Mouse (Mus musculus) neural tube, embryonic 14.5 days (tissue): ENCODE data around the gene Saal1. TPM values are rescaled to one million over a fixed set of nuclear protein-coding genes. Genes with fewer than 3 reads are reported as not detected.

ENCODE experiments used
- ATAC-seq: fragments of 200-750 bp; cut with Nextera tagmentation; 2 replicates; pipeline ENCODE4 v1.8.0; 2017; ENCODE audit warnings: low read depth, mild to moderate bottlenecking, moderate TSS enrichment, moderate library complexity
- H3K27ac ChIP-seq: fragments of 300-500 bp; sonication (generic); 2 replicates; pipeline ENCODE4 v1.5.1; 2014; ENCODE audit warnings: low read depth, mild to moderate bottlenecking, control low read depth, low read length, moderate library complexity, mixed read lengths
- H3K27me3 ChIP-seq: fragments of 300-500 bp; sonication (generic); 2 replicates; pipeline ENCODE4 v1.6.1; 2014; ENCODE audit warnings: low read length; ENCODE audit not compliant: control insufficient read depth, insufficient read depth
- H3K36me3 ChIP-seq: fragments of 300-500 bp; sonication (generic); 2 replicates; pipeline ENCODE4 v1.6.1; 2014; ENCODE audit warnings: low read length, mixed read lengths; ENCODE audit not compliant: control insufficient read depth, insufficient read depth
- H3K4me1 ChIP-seq: fragments of 300-500 bp; sonication (generic); 2 replicates; pipeline ENCODE4 v1.6.1; 2014; ENCODE audit warnings: low read length; ENCODE audit not compliant: control insufficient read depth, insufficient read depth
- H3K4me2 ChIP-seq: fragments of 300-500 bp; sonication (generic); 2 replicates; pipeline ENCODE4 v1.6.1; 2014; ENCODE audit warnings: mild to moderate bottlenecking, low read depth, low read length, control low read depth
- H3K4me3 ChIP-seq: fragments of 300-500 bp; sonication (generic); 2 replicates; pipeline ENCODE4 v1.5.1; 2014; ENCODE audit warnings: low read depth, low read length, control low read depth, mixed read lengths
- H3K9ac ChIP-seq: fragments of 300-500 bp; sonication (generic); replicated peaks from 2 replicates; pipeline ENCODE4 v1.6.1; 2014; ENCODE audit warnings: low read depth, mild to moderate bottlenecking, control low read depth, low read length, mixed read lengths
- H3K9me3 ChIP-seq: fragments of 300-500 bp; sonication (generic); 2 replicates; pipeline ENCODE4 v1.6.1; 2016; ENCODE audit warnings: low read length; ENCODE audit not compliant: control insufficient read depth
- WGBS: fragments of 180-500 bp; shearing (Covaris S2); extraction: QIAGEN DNeasy Blood & Tissue Kit; methylation state at CpG from one replicate; pipeline ENCODE4 v1.1.7; 2014; 5-methylcytosine and 5-hydroxymethylcytosine counted together
- polyA plus RNA-seq: library from polyadenylated mRNA; unstranded; fragments of >200 nt; fragmentation: Nextera tagmentation; extraction: Ambion mirVana; gene quantifications from 2 replicates; pipeline ENCODE4 v1.2.1, GENCODE M21; 2014

The Saal1 gene
- polyA plus RNA-seq, 1 experiment from 2014 or later, result 15.4 TPM

DNA sequence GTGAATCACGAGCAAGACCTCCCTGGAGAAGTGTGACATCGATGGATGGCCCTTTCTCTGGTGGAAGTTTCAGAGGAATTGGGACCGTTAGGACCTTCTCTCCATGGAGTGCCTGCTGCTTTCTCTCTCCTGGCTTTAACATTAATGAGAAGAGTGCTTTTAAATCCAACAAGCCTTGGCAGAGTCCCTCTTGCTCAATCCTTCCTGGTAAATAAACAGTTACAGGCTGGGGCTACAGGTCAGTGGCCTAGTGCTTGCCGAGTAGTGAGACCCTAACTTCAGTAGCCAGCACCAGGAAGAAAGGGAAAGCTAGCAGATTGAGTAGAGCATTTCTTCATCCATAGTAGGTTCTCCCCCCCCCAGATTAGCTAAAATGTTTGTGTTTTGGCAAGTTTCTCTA lies 22.0 kb upstream of the Saal1 start, which contains the start of gene Saa4:
Gene Saa4, minus strand, starts transcription at position 146 of the 400 bp plus-strand sequence.
- Histone ChIP-seq H3K9me3 (no peaks in the 10 kb centered on the region), H3K4me3 (no peak within 1 kb of the TSS), H3K4me2 (no peak within 1 kb of the TSS), H3K27ac (no peak within 1 kb of the TSS), H3K4me1 (no peaks in the 10 kb centered on the region), H3K27me3 (no peaks in the 10 kb centered on the region), H3K9ac (no peak within 1 kb of the TSS), H3K36me3 (no peaks in the 10 kb centered on the region)
- 80% methylated on average over 4 of the region's 4 CpGs for WGBS
- no peak for ATAC-seq

DNA sequence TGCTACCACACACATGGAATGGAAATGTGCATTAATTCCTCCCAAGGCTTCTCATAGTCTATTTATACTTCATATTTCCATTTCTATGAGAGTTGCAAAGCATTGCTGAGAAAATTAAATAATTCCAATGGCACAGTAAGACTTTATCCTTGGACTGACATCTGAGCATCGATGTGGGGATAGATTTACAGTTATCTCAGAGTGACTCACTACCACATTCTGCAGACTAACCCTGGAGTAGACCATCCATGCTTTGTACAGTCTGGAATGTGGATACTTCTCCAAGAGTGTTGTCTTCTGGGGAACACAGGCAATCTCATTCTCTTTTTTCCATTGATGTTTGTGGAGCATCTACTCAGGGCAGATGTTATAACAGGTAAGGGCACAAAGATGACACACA lies 17.1 kb upstream of the Saal1 start:
- Histone ChIP-seq H3K27me3 (no peaks in the 10 kb centered on the region), H3K4me1 (no peaks in the 10 kb centered on the region), H3K27ac (no peak overlapping the region), H3K9me3 (no peaks in the 10 kb centered on the region), H3K36me3 (no peaks in the 10 kb centered on the region), H3K4me2 (no peak overlapping the region), H3K4me3 (no peak overlapping the region), H3K9ac (no peak overlapping the region)
- no peak for ATAC-seq
- 89% methylated on average over 1 of the region's 1 CpGs for WGBS

DNA sequence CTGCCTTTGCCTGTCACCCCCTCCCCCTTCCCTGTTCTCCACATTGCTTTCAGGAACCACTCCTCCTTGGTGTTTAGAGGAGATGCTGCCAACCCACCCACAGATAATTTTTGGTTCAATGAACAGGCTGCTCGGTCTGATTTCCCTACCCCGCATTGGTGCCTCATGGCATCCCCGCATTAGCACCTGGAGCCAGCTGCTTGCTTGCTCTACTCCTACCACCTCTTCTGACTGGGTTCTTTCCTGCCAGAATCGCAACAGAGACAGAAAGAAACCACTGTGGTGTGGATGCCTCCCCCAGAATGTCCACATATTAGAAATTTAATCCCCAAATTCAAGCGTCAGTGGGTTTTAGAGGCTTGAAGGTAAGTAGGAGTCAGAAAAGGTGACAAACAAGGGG lies 13.9 kb upstream of the Saal1 start:
- no peak overlapping the region for H3K4me3 ChIP-seq
- H3K9ac ChIP-seq, result no peak overlapping the region
- H3K36me3 ChIP-seq, result no peaks in the 10 kb centered on the region
- no peaks in the 10 kb centered on the region for H3K9me3 ChIP-seq
- WGBS, result 82% methylated on average over 5 of the region's 5 CpGs
- H3K27me3 ChIP-seq, result no peaks in the 10 kb centered on the region
- no peak overlapping the region for H3K4me2 ChIP-seq
- ATAC-seq, result no peak
- no peaks in the 10 kb centered on the region for H3K4me1 ChIP-seq
- H3K27ac ChIP-seq, result no peak overlapping the region

DNA sequence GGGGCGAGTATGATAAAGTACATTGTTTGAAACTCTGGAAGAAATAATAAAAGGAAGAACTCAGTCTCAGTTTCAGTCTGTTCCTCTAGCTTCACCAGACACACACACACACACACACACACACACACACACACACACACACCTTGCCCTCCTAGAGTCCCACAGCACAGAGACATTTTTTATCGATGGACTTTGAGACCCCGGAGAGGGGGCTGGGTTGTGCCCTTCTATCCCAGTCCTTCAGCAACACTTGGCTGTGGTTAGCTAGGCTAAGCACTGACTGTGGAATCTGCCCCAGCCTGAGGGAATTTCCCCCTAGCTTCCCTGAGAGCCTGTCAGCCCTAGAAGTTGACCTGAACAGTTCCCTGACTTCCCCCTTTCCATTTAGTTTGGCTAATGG lies 13.4 kb upstream of the Saal1 start:
- WGBS, result 90% methylated on average over 3 of the region's 3 CpGs

DNA sequence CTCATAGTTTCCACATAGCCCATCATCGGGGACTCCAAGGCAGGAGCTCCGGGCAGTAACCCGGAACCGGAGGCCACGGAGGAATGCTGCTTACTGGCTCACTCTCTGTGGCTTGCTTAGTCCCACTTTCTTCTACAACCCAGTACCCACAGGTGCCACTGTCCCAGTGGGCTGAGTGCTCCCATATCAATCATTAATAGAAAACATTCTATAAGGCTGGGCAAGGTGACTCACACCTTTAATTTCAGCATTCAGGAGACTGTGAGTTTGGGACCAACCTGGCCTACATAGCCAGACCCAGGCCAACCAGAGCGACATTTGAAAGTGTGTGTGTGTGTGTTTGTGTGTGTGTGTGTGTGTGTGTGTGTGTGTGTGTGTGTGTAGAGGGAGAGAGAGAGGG lies 12.9 kb upstream of the Saal1 start:
- H3K4me1 ChIP-seq, result no peaks in the 10 kb centered on the region
- no peak overlapping the region for H3K27ac ChIP-seq
- no peak overlapping the region for H3K4me3 ChIP-seq
- H3K27me3 ChIP-seq, result no peaks in the 10 kb centered on the region
- H3K4me2 ChIP-seq, result no peak overlapping the region
- no peak overlapping the region for H3K9ac ChIP-seq
- no peaks in the 10 kb centered on the region for H3K9me3 ChIP-seq
- ATAC-seq, result no peak
- 96% methylated on average over 6 of the region's 6 CpGs for WGBS
- H3K36me3 ChIP-seq, result no peaks in the 10 kb centered on the region

More for the DNA sequence above, 13.4 kb upstream of the Saal1 start:
- no peak overlapping the region for H3K4me3 ChIP-seq
- no peak for ATAC-seq
- H3K36me3 ChIP-seq, result no peaks in the 10 kb centered on the region
- H3K4me1 ChIP-seq, result no peaks in the 10 kb centered on the region
- no peaks in the 10 kb centered on the region for H3K9me3 ChIP-seq
- H3K27ac ChIP-seq, result no peak overlapping the region
- no peak overlapping the region for H3K9ac ChIP-seq
- H3K4me2 ChIP-seq, result no peak overlapping the region
- H3K27me3 ChIP-seq, result no peaks in the 10 kb centered on the region

DNA sequence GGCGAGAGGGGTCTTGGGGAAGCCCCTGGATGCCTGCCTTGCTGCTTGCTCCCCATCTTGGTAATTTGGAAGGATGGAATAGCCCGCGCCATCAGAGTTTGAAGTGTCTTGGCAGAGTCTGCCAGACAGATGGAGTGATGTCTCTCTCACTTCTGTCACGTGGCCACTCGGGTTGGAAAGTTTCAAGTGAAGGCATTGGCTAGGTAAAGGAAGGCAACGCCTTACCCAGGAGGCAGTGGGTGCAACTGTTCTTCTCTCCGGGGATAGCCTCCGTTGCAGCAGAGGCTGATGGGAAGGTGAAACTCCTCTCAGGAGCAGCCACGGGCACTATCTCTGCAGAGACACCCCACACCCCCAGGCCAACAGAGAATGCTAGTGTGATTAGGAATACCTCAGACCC lies 10.0 kb upstream of the Saal1 start:
- Histone ChIP-seq H3K4me1 (no peaks in the 10 kb centered on the region), H3K4me3 (no peak overlapping the region), H3K9me3 (no peaks in the 10 kb centered on the region), H3K27me3 (no peaks in the 10 kb centered on the region), H3K27ac (no peak overlapping the region), H3K36me3 (no peaks in the 10 kb centered on the region), H3K9ac (no peak overlapping the region), H3K4me2 (no peak overlapping the region)
- WGBS, result 86% methylated on average over 9 of the region's 9 CpGs
- no peak for ATAC-seq

DNA sequence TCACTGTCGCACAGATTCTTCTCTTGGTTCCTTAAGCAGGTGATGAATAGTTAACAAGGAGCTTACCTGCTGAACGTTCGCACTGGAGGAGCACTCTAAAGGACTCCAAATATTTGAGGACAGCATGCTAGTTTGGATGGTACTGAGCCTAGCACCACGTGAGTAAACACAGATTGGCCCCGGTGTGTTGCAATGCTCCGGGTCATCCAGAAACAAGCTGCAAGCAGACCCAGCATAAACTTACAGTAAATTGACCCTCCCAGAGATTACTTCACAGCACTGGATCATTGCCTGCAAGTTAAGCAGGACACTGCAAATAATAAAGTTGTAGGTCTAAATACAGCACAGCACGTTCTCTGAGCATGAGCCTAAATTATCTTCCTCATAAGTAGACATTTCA lies 9.0 kb upstream of the Saal1 start:
- no peaks in the 10 kb centered on the region for H3K36me3 ChIP-seq
- H3K4me3 ChIP-seq, result no peak overlapping the region
- no peak overlapping the region for H3K4me2 ChIP-seq
- 86% methylated on average over 7 of the region's 7 CpGs for WGBS
- H3K9me3 ChIP-seq, result no peaks in the 10 kb centered on the region
- no peaks in the 10 kb centered on the region for H3K27me3 ChIP-seq
- H3K9ac ChIP-seq, result no peak overlapping the region
- no peak for ATAC-seq
- H3K27ac ChIP-seq, result no peak overlapping the region
- no peaks in the 10 kb centered on the region for H3K4me1 ChIP-seq

DNA sequence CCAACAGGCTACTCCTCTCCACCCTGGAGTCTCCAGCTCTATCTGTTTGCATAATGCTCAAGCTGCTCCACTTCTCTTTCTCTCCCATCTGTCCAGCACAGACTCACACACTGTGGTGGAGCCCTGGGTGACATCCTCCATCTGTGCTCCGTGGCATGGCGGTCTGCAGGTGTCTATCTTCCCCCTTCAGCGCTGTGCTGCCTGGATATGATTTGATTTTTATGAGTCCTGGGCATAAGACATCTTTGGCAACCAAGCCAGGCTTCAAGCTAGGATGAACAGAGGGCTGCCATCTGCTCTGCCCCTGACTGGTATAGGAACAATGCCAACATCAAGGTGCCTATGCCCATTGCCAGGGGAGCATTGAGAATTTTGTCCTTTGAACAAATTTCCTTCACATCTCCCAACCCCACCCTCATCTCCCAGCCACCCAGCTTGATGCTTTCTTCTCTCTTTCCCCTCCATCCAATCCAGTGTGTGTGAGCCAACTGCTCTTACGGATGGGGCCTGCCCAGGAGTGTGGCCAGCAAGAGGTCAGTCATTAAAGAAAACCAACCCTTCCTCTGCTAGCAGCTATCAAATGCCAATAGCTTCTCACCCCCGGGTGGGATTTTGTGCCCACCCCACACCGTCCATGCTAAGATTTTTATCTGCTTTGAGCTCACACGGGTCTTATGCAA lies 8.3 kb upstream of the Saal1 start:
- H3K4me2 ChIP-seq, result no peak overlapping the region
- no peak overlapping the region for H3K4me3 ChIP-seq
- no peaks in the 10 kb centered on the region for H3K9me3 ChIP-seq
- no peaks in the 10 kb centered on the region for H3K27me3 ChIP-seq
- no peak overlapping the region for H3K27ac ChIP-seq
- 88% methylated on average over 7 of the region's 7 CpGs for WGBS
- H3K4me1 ChIP-seq, result no peaks in the 10 kb centered on the region
- no peaks in the 10 kb centered on the region for H3K36me3 ChIP-seq
- ATAC-seq, result no peak
- H3K9ac ChIP-seq, result no peak overlapping the region

DNA sequence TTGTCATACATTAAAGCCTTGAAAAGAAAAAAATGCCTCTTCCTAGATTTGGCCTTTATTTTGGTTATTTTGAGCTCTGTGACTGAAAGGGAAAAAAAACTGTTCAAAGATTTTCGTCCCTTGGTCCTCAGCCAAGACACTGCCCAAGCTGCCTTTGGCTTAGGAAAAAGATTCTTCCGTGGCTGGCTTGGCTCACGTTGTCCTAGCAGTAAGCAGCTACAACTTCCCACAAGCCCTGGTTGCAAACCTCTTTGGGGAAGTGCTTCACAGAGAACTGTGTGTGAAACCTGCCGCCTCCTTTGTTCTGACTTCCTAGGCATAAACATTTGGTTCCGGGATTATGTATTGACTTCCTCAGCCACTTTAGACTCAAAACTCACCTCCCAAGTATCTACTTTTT lies 6.4 kb upstream of the Saal1 start:
- Histone ChIP-seq H3K4me3 (no peak overlapping the region), H3K4me2 (no peak overlapping the region), H3K9me3 (no peaks in the 10 kb centered on the region), H3K9ac (no peak overlapping the region), H3K27me3 (no peaks in the 10 kb centered on the region), H3K36me3 (no peaks in the 10 kb centered on the region), H3K27ac (no peak overlapping the region), H3K4me1 (no peaks in the 10 kb centered on the region)
- 66% methylated on average over 5 of the region's 5 CpGs for WGBS
- ATAC-seq, result no peak
